Mouse (Mus musculus) mammary gland, adult 2 months (tissue): Measurements from ENCODE around the gene Plcxd2. TPM values are rescaled to one million over a fixed set of nuclear protein-coding genes. Genes with fewer than 3 reads are reported as not detected.

Experiments
- polyA plus RNA-seq: library from polyadenylated mRNA; depleted of rRNA; stranded (reverse); fragments of >200 nt; gene quantifications from 2 replicates; pipeline ENCODE4 v1.2.3, GENCODE M21; 2012; ENCODE audit warnings: low replicate concordance; rRNA removed

The Plcxd2 gene
- polyA plus RNA-seq = 1.3 and 2.0 TPM in 2 replicates

GRCm38 (mm10) chr16:46010153-46010905, at the start of gene Plcxd2:
Plcxd2 (minus strand) TSS chr16:46010218.

GRCm38 (mm10) chr16:45953394-45953793, 56.6 kb downstream of the Plcxd2 start, which contains the start of gene Phldb2:
Phldb2 (minus strand) TSS chr16:45953598.

Other genes with a start within 250 kb of the Plcxd2 start
- 6.9 and 8.9 TPM in 2 replicates for gene Phldb2, start 56.6 kb downstream of the Plcxd2 start, polyA plus RNA-seq
- 5.1 and 9.4 TPM in 2 replicates for gene Cd96, start 110.0 kb upstream of the Plcxd2 start, polyA plus RNA-seq
- gene Gm4737, start 144.9 kb upstream of the Plcxd2 start, polyA plus RNA-seq = 13.2 and 13.6 TPM in 2 replicates